Mouse (Mus musculus) urinary bladder, adult 2 months (tissue): ENCODE results near the gene Acyp2. TPM values are rescaled to one million over a fixed set of nuclear protein-coding genes. Genes with fewer than 3 reads are reported as not detected.
"Not testable (repeated sequence)": the region's sequence is repeated elsewhere in the genome, so short reads cannot be mapped to it uniquely, and the experiment has no call there.

Experiments
- DNase-seq: peaks from one replicate; pipeline ENCODE4 v3.0.0; 2022; ENCODE audit warnings: low spot score
- polyA plus RNA-seq: library from polyadenylated mRNA; depleted of rRNA; stranded (reverse); fragments of >200 nt; gene quantifications from 2 replicates; pipeline ENCODE4 v1.2.3, GENCODE M21; 2012; rRNA removed

Gene Acyp2
- polyA plus RNA-seq = 34.8 and 35.4 TPM in 2 replicates

DNA sequence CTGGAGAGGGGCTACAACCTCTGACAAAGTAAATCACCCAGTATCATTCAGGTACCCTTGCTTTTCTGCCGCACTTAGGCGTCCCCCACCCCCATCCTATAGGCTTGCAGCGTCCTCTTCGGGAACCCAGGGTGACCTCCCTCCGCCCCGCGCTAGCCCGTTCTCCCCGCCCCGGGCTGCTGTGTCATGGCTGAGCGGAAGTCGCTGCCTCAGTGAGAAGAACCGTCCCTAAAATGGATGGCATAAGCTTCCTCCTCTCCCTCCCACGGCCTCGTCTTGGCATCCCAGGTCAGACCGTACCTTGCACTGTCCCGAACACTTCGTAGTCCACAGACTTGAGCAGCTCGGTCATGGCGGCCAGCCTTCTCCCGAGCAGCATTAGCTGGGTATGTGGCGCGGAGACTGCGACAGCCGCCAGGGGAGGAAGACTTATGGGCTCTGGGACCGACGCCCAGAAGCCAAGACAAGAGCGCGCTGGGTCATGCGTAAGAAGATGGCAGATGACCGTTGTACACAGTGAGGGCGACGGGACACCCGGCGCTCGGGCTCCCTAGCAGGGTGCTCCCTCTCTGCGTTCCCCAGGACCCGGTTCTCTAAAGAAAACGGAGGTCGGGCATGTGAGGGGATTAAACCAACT is at the start of gene Acyp2:
Acyp2 (minus strand) TSS at position 587 of the 637 bp plus-strand sequence.
- peak; percentile 80 for DNase-seq

DNA sequence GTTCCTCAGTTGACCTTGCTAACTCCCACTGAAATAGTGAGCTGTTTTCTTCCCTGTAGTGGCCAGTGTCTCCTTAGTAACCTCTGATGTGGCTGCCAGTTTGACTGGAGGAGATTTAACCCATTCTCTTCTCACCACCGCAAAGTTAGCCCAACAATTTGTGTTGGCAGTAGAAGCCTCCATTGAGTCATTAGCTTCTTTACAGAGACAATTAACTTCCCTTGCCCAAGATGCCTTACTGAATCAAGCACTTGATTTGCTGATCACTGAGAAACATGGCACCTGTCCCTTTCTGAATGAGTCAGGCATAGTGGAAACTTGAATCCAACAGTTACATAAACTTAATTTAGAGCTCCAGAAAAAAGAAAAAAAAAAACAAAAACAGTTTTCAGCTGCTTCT is 40.0 kb upstream of the Acyp2 start:
- no peak for DNase-seq

DNA sequence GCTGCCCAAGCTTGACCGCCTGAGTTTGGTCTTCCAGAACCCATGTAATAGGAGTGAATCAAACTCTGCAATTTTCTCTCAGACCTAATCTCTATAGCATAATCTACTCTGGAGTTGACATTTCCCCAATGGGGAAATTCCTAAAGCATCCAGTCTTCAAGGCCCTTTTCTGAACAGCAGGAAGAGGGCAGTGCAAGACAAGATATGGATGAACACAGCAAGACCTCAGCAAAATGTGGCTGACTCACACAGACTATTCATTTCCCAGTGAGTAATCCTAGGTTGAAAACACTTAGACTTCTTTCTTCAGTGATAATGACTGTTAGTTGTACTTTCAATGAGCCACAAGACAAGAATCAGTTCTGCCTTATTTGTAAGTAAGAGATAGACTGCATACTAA is 26.7 kb upstream of the Acyp2 start:
- DNase-seq = no peak

DNA sequence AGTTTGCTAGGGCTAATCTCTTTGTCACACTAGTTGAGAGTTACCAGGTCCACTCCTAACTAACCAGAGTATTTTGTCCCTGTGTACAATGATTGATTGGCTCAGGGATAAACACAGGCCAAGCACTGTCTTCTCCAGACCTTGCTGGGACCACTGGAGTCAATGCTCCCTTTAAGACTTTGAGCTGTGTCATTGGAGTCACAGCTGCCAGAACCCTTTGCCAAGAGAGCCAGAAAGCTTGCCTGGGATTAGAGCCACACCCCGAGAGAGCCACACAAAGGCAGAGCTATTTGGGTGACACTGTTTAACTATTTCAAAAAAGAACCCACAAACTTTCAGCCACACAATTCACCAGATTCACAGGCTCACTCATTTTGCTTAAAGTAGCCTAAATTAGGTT is 23.3 kb upstream of the Acyp2 start:
- DNase-seq = no peak

DNA sequence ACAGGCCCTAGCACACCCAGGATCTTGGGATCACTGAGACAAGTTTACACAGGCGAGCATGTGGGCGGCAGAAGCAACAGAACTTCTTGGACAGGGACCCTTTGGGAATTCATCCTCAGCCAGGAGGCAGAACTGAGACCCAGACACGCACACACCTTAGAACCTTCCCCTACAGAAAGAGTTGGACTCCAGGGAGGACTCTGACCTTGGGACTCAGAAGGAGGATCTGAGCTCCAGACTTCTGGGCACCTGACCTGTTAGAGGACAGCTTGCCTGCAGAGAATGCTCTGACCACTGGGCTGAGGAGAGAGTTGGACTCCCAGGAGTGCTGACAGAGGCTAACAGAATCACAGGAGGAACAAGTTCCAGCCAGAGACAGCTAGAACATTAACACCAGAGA is 13.6 kb upstream of the Acyp2 start:
- DNase-seq = no peak

DNA sequence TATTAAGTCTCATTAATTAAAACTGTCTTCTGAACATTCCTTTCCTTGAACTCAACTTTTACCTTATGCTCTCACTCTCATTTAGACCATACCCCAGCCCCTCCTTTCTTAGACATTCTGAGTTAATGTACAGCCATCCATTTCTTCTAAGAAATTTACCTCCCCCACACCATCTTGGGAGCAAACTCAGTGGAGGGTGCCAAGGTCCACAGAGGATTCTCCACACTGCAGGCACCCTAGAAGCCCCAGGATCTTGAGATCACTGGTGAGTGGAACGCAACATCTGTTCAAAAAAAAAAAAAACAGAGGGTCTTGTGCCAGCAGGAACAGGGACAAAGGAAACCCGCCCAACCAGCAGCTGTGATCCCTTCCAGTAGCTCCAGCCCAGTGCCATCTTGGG is 13.2 kb upstream of the Acyp2 start:
- no peak for DNase-seq

DNA sequence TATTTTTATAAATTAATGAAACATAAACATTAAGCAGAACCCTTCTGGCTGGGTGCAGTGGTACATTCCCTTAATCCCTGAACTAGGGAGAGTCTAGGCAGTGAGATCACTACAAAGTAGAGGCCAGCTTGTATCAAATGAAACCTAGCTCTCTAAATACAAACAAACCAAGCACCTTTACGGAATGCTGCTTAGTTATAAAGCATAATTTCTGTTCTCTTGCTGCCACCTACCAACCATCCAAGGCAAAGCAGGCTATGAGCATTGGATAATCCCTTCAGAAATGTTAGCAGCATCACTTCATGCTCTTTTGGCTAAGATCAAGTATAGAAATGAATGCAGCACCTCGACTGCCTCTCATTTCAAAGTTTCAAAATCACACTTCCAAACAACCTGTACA is 7.7 kb upstream of the Acyp2 start:
- no peak for DNase-seq

DNA sequence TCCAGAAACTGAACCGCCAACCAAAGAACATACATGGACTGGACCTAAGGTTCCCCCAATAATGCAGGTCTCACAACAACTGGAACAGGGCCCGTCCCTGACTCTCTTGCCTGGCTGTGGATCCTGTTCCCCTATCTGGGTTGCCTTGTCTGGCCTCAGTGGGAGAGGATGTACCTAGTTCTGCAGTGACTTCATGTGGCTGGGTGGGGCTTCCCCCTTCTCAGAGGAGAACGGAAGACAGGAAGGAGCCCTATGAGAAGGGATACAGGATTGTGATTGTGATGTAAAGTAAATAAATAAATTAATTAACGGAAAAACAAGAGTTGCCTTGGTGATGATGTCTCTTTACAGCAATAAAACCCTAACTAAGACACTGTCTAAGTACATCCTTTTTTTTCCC is 6.7 kb upstream of the Acyp2 start:
- no peak for DNase-seq

DNA sequence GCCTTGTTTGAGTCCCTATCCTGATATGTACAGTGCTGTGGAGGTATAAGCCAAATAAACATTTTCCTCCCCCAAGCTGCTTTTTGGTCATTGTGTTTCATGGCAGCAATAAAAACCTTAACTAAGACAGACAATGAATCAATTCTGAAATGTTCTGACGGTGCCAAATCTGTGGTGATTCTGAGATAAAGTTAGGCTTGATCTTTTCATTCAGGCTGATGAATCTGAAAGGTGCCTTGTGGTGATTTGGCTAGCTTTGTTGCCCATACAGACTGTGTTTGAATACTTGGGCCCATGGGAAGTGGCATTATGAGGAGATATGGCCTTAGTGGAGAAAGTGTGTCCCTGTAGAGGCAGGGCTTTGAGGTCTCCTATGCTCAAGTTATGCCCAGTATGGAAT is 1.0 kb upstream of the Acyp2 start:
- DNase-seq = no peak

DNA sequence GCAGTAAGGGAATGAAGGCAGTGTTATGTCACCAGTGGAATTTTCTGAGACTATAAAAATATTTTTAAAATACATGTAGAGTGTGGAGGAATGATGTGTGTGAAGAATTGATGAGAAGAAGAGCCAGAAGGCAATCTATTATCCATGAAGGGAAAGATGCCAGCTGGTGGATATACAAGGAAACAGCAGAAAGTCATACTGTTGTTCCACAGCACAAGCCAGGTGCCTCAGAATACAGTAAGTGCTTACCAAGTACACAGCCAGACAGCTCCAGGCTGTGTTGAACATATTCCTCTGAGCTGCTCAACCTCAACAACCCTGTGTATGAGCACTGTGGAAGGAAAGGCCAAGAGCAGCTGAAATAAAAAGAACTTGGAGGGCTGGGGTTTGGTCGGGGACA is 13.7 kb downstream of the Acyp2 start:
- no peak for DNase-seq

DNA sequence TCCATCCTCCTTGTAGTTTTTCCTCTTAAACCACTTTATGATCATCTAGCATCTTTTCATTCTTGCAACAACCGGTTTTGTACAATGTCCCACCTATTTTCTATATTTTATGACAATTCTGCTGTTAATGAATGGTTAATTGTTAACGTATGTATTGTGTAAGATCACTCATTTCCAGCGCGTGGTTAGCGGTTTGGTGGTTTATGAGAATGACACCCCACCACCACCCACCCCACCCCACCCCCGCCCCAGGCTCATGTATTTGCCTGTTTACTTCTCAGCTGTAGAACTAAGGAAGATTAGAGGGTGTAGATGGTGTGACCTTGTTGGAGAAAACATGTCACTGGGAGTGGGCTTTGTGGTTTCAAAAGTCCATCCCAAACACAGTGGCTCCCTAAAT is 18.9 kb downstream of the Acyp2 start:
- no peak for DNase-seq

DNA sequence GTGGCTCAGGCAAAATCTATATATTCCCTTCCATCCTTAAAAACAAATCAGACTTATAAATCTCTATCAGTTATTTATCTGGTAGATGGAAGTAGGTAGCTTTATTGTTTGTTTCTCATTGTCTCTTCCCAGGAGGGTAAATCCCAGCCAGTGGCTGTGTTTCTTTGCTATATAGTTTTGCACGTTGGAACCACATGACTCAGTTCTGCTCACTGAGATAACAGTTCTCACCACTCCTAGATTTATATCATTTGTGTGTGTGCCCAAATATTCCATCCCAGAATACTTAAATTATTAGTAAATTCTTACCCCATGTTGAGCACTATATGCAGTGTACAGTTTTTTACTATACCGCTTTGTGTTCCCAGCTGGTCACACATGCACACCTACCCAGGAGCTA is 26.2 kb downstream of the Acyp2 start:
- DNase-seq = no peak

DNA sequence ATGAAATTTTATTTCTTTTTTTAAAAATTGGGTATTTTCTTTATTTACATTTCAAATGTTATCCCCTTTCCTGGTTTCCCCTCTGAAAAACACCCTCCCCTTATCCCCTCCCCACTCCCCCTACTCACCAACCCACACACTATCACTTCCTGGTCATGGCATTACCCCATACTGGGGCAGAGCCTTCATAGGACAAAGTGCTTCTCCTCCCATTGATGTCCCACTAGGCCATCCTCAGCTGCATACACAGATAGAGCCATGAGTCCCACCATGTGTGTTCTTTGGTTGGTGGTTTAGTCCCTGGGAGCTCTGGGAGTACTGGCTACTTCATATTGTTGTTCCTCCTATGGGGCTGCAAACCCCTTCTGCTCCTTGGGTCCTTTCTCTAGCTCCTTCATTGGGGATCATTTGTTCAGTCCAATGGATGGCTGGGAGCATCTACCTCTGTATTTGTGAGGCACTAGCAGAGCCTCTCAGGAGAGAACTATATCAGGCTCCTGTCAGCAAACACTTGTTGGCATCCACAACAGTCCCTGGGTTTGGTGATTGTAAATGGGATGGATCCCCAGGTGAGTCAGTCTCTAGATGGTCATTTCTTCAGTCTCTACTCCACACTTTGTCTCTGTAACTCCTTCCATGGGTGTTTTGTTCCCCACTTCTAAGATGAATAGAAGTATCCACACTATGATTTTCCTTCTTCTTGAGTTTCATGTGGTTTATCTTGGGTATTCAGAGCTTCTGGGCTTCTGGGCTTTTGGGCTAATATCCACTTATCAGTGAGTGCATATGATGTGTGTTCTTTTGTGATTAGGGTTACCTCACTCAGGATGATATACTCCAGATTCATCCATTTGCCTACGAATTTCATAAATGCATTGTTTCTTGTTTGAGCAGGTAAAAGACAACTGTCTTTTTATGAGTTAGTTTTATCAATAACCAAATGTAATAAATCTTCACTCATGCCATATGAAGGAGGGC is 27.7 kb downstream of the Acyp2 start:
- DNase-seq = not testable (repeated sequence)

DNA sequence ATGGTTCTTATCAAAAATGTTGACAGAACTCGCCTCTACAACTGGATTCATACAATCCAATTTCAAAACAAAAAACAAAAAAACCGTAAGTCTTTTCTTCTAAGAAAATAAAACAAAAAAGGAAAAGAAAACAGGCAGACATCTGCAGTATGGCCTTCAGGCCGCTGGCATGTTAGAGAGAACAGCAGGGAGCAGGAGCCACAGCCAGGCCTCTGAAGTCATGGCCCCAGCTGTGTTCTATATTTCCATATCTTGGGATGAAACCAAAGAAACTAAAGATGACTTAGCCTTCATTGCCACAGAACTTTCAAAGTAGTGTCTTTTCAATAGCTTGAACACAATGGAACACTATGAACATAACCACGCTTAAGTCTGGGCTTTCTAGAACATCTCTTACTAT is 31.2 kb downstream of the Acyp2 start:
- no peak for DNase-seq

DNA sequence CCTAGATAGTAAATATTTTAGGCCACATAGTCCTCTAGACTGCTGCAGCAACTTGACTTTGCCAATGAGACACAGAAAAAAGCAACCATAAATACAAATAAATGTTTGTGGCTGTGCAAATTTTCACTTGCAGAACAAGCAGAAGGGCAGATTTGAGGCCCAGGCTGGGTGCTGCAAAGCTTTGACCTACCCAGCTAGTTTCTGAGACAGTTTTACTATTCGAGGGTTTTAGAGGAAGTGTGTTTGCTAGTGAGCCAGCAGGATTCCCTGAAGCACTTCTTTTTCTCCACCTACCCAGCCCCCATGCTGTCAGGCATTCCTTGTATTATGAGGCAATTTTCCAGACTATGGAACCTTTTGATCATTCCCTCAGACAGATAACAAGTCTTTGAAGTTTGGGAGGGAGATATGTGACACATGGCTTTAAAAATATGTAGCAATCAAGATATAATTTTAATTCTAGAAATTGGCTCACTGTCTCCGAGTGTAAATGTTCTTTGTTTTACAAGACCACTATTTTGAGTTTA is 31.8 kb downstream of the Acyp2 start:
- no peak for DNase-seq

DNA sequence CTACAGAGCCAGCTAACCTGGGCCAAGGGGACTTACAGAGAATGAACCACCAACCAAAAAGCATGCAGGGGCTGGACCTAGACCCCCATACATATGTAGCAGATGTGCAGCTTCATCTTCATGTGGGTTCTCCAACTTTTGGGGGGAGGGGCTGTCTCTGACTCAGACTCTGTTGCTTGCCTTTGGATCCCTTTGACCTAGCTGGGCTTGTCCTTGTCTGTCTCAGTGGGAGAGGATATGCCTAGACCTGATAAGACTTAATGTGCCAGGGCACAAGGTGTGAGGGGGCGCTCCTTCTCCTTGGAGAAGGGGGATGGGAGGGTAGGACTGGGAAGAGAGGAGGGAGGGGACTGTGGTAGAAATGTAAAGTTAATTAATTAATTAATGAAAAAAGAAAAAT is 33.4 kb downstream of the Acyp2 start:
- no peak for DNase-seq

DNA sequence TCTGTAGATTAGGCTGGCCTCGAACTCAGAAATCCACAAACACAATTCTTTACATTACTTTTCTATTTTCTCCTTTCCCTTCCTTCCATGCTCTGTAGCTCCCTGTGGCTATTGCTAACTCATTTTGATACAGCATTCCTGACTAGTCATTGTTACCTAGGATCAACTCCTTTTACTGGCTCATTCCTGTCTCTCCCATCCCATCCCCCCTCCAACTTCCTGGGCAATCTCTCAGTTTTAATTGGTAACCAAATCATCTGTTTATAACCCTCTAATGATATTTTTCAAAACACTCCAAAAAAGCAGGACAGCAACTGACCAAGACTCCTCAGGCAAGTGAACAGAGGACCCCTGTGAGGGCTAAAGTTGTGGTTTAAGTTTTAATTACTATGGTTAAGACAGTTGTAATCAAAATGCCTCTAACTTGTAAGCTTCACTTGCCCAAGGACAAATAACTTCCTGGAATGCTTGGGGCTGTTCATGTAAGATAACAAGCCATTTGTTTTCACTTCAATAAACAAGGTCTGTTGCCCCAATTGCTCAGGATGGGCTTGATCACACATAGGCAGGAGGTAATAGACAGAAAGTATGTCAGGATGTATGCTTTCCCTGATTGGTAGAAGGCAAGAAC is 35.4 kb downstream of the Acyp2 start:
- DNase-seq = no peak

DNA sequence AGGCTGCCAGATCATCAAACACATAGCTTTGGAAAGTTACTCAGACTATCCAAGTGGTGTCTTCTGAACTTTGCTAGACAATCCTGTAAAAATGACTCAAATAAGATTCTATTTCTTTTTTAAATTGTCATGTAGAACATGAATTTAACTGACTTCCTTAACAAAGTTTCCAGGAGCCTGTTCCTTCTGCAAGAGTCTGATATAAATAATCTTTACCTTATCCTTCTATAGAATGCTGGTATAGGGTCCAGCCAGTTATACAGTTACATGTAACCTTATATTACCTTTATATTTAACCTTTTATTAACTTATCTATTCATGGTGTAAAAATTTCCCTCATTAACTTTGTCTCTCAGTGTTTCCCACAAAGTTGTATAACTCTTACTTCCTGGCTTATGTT is 36.7 kb downstream of the Acyp2 start:
- DNase-seq = no peak

DNA sequence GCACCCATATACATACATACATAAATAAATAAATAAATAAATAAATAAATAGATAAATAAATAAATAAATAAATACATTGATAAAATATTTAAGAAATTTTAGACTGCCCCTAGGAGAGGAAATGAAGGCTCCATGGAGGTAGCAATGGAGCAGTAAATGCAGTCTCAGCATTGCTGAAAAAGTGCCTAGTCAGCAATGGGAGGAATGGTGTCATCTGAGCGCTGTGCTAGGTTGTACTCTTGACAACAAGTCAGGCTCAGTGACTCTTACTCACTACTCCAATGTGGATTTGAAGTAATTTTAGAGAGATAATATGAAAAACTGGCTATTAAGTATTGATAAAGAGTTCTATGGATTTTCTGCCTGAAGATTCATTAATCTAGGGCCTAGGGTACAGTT is 40.1 kb downstream of the Acyp2 start:
- no peak for DNase-seq

DNA sequence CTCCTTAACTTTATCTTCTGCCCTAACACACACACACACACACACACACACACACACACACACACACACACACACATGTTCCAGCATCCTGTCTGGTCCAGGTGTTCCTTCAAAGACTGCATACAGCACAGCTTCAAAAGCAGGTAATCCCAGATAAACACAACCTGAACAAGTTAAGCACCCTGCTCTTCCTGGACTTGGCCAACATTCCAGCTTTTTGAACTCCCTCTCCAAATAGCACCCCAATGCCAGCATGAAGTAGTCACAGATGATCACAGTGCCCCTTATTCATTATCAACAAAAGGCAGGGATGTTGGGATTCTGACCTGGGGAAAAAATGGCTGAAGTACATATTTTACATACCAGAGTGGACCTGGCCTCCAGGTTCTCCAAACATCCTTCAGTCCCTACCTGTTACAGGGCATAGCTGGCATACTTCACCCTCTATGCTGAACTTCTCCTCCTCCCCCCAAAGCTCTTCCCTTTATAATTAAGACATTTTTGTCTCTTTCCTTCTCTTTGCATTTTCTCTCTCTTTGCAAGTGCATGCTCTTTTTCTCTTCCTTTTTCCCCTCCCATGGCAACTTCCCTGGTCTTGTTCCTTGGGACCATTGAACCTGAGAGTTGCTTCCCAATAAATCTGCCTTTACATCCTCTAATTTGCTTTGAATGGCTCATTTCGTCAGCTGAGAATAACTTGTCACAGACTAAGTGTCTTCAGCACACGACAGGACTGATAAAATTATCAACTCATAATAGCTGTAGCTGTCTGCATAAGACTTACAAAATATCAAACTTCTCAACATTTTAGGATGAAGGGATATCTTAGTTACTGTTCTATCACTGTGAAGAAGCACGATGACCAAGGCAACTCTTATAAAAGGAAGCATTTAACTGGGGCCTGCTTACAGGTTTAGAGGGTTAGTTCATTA is 41.5 kb downstream of the Acyp2 start:
- DNase-seq = no peak

DNA sequence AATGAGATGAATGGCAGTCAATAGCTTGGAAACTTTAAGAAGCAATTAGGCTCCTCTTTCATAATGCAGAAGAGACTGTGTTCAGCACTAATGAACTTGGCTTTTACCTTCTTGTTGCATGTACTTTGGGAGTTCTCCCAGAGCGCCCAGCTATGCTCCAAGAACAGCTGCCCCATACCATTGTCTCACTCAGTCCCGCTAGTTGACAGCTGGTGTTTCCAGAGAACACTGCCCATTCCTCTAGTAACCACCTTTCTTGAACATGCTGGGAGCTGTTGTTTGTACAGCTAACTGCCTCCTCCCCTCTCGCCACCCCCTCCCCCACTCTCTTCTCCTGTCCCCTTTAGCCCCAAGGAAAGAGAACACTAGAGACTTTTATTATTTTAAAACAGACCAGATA is 52.1 kb downstream of the Acyp2 start:
- no peak for DNase-seq
